Mouse (Mus musculus) stomach, embryonic 16.5 days (tissue): ENCODE data around the gene Clasrp. TPM values are rescaled to one million over a fixed set of nuclear protein-coding genes. Genes with fewer than 3 reads are reported as not detected.

ENCODE experiments used
- ATAC-seq: fragments of 200-750 bp; cut with Nextera tagmentation; 2 replicates; pipeline ENCODE4 v1.8.0; 2017; ENCODE audit warnings: moderate number of reproducible peaks, moderate TSS enrichment; ENCODE audit not compliant: insufficient read depth, low FRiP score
- H3K27ac ChIP-seq: fragments of 300-500 bp; sonication (generic); 2 replicates; pipeline ENCODE4 v1.5.1; 2014; ENCODE audit warnings: low read length
- H3K27me3 ChIP-seq: fragments of 300-500 bp; sonication (generic); 2 replicates; pipeline ENCODE4 v1.6.1; 2014; ENCODE audit warnings: low read length, control low read depth, mixed read lengths; ENCODE audit not compliant: control insufficient read depth, insufficient read depth
- H3K36me3 ChIP-seq: fragments of 300-500 bp; sonication (generic); 2 replicates; pipeline ENCODE4 v1.6.1; 2014; ENCODE audit warnings: low read length; ENCODE audit not compliant: control insufficient read depth, insufficient read depth
- H3K4me1 ChIP-seq: fragments of 300-500 bp; sonication (generic); 2 replicates; pipeline ENCODE4 v1.6.1; 2014; ENCODE audit warnings: low read length, control low read depth, mixed read lengths; ENCODE audit not compliant: control insufficient read depth, insufficient read depth
- H3K4me2 ChIP-seq: fragments of 300-500 bp; sonication (generic); 2 replicates; pipeline ENCODE4 v1.6.1; 2014; ENCODE audit warnings: low read depth, low read length, mixed read lengths
- H3K4me3 ChIP-seq: fragments of 300-500 bp; sonication (generic); replicated peaks from 2 replicates; pipeline ENCODE4 v1.5.1; 2014; ENCODE audit warnings: mild to moderate bottlenecking, low read length
- H3K9ac ChIP-seq: fragments of 300-500 bp; sonication (generic); 2 replicates; pipeline ENCODE4 v1.6.1; 2014; ENCODE audit warnings: low read length
- H3K9me3 ChIP-seq: fragments of 300-500 bp; sonication (generic); replicated peaks from 2 replicates; pipeline ENCODE4 v1.6.1; 2016; ENCODE audit warnings: low read length, control low read depth; ENCODE audit not compliant: control insufficient read depth
- WGBS: fragments of 180-500 bp; shearing (Covaris S2); extraction: QIAGEN DNeasy Blood & Tissue Kit; methylation state at CpG from one replicate; pipeline ENCODE4 v1.1.7; 2014; 5-methylcytosine and 5-hydroxymethylcytosine counted together
- polyA plus RNA-seq: library from polyadenylated mRNA; unstranded; fragments of >200 nt; fragmentation: Nextera tagmentation; extraction: Ambion mirVana; gene quantifications from 2 replicates; pipeline ENCODE4 v1.2.1, GENCODE M21; 2015

Gene Clasrp
- 28.6 and 35.2 TPM in 2 replicates for polyA plus RNA-seq

GRCm38 (mm10) chr7:19603849-19604605 lies at the start of gene Clasrp:
Clasrp (minus strand) TSS chr7:19604486.
- peaks cover 15% of the 10 kb centered on the region for H3K4me1 ChIP-seq
- H3K36me3 ChIP-seq, result peaks cover 13% of the 10 kb centered on the region; the same call in 1 of the 2 replicates
- peak; percentile 94 for ATAC-seq
- H3K4me3 ChIP-seq, result peak within 1 kb of the TSS; percentile 88
- peak within 1 kb of the TSS; percentile 94 for H3K9ac ChIP-seq
- H3K4me2 ChIP-seq, result peak within 1 kb of the TSS; percentile 75
- no peaks in the 10 kb centered on the region for H3K27me3 ChIP-seq
- H3K27ac ChIP-seq, result peak within 1 kb of the TSS; percentile 78
- 1% methylated on average over 57 of the region's 57 CpGs for WGBS
- no peaks in the 10 kb centered on the region for H3K9me3 ChIP-seq

- H3K27me3 ChIP-seq, result no peaks in the 10 kb centered on the region
- H3K9ac ChIP-seq, result no peak overlapping the region
- H3K9me3 ChIP-seq, result no peaks in the 10 kb centered on the region
- no peaks in the 10 kb centered on the region for H3K4me1 ChIP-seq
- WGBS, result 93% methylated on average over 2 of the region's 2 CpGs
- no peak overlapping the region for H3K4me2 ChIP-seq
- no peak for ATAC-seq
- no peak overlapping the region for H3K4me3 ChIP-seq
- peaks cover 14% of the 10 kb centered on the region for H3K36me3 ChIP-seq
- no peak overlapping the region for H3K27ac ChIP-seq
Measured at GRCm38 (mm10) chr7:19652614-19653013, 48.3 kb upstream of the Clasrp start.

- H3K27me3 ChIP-seq, result no peaks in the 10 kb centered on the region
- H3K4me1 ChIP-seq, result no peaks in the 10 kb centered on the region
- ATAC-seq, result no peak
- no peak overlapping the region for H3K4me3 ChIP-seq
- H3K27ac ChIP-seq, result no peak overlapping the region
- WGBS, result 76% methylated on average over 6 of the region's 6 CpGs
- H3K4me2 ChIP-seq, result no peak overlapping the region
- no peak overlapping the region for H3K9ac ChIP-seq
- H3K36me3 ChIP-seq, result peaks cover 14% of the 10 kb centered on the region
- H3K9me3 ChIP-seq, result no peaks in the 10 kb centered on the region
Measured at GRCm38 (mm10) chr7:19651063-19651786, 46.9 kb upstream of the Clasrp start.

- no peak for ATAC-seq
- Histone ChIP-seq H3K27me3 (no peaks in the 10 kb centered on the region), H3K9ac (no peak overlapping the region), H3K27ac (no peak overlapping the region), H3K4me1 (no peaks in the 10 kb centered on the region), H3K36me3 (peaks cover 41% of the 10 kb centered on the region), H3K9me3 (no peaks in the 10 kb centered on the region), H3K4me2 (no peak overlapping the region), H3K4me3 (no peak overlapping the region)
- 94% methylated on average over 4 of the region's 4 CpGs for WGBS
Measured at GRCm38 (mm10) chr7:19641223-19641622, 36.9 kb upstream of the Clasrp start.

GRCm38 (mm10) chr7:19635074-19635827 lies 31.0 kb upstream of the Clasrp start:
- no peaks in the 10 kb centered on the region for H3K27me3 ChIP-seq
- H3K9ac ChIP-seq, result no peak overlapping the region
- 88% methylated on average over 11 of the region's 11 CpGs for WGBS
- H3K4me1 ChIP-seq, result no peaks in the 10 kb centered on the region
- no peak overlapping the region for H3K27ac ChIP-seq
- peaks cover 25% of the 10 kb centered on the region for H3K36me3 ChIP-seq
- ATAC-seq, result no peak
- no peak overlapping the region for H3K4me3 ChIP-seq
- no peak overlapping the region for H3K4me2 ChIP-seq
- no peaks in the 10 kb centered on the region for H3K9me3 ChIP-seq

- Histone ChIP-seq H3K4me1 (no peaks in the 10 kb centered on the region), H3K9ac (no peak overlapping the region), H3K4me2 (no peak overlapping the region), H3K4me3 (no peak overlapping the region), H3K27me3 (no peaks in the 10 kb centered on the region), H3K36me3 (peaks cover 25% of the 10 kb centered on the region), H3K9me3 (no peaks in the 10 kb centered on the region), H3K27ac (no peak overlapping the region)
- 87% methylated on average over 2 of the region's 2 CpGs for WGBS
- ATAC-seq, result no peak
Measured at GRCm38 (mm10) chr7:19634591-19634990, 30.3 kb upstream of the Clasrp start.

- ATAC-seq, result no peak
- Histone ChIP-seq H3K4me3 (no peak overlapping the region), H3K9me3 (no peaks in the 10 kb centered on the region), H3K4me1 (no peaks in the 10 kb centered on the region), H3K27me3 (no peaks in the 10 kb centered on the region), H3K27ac (no peak overlapping the region), H3K36me3 (peaks cover 25% of the 10 kb centered on the region), H3K9ac (no peak overlapping the region), H3K4me2 (no peak overlapping the region)
- WGBS, result 91% methylated on average over 15 of the region's 15 CpGs
Measured at GRCm38 (mm10) chr7:19633855-19634254, 29.6 kb upstream of the Clasrp start.

GRCm38 (mm10) chr7:19633197-19633596 lies 28.9 kb upstream of the Clasrp start:
- Histone ChIP-seq H3K9me3 (no peaks in the 10 kb centered on the region), H3K27ac (no peak overlapping the region), H3K9ac (no peak overlapping the region), H3K36me3 (peaks cover 25% of the 10 kb centered on the region), H3K4me1 (no peaks in the 10 kb centered on the region), H3K27me3 (no peaks in the 10 kb centered on the region), H3K4me3 (no peak overlapping the region), H3K4me2 (no peak overlapping the region)
- ATAC-seq, result no peak
- 90% methylated on average over 17 of the region's 17 CpGs for WGBS

- ATAC-seq, result no peak
- no peaks in the 10 kb centered on the region for H3K4me1 ChIP-seq
- H3K9ac ChIP-seq, result no peak overlapping the region
- no peak overlapping the region for H3K4me3 ChIP-seq
- H3K27ac ChIP-seq, result no peak overlapping the region
- H3K36me3 ChIP-seq, result peaks cover 24% of the 10 kb centered on the region
- no peak overlapping the region for H3K4me2 ChIP-seq
- no peaks in the 10 kb centered on the region for H3K9me3 ChIP-seq
- no peaks in the 10 kb centered on the region for H3K27me3 ChIP-seq
Measured at GRCm38 (mm10) chr7:19632720-19633119, 28.4 kb upstream of the Clasrp start.
